Mouse (Mus musculus): ENCODE measurements around the gene Ddx39. TPM values are rescaled to one million over a fixed set of nuclear protein-coding genes. Genes with fewer than 3 reads are reported as not detected.

Gene Ddx39
- polyA plus RNA-seq, 1 experiment from 2014 or later: 110 TPM

DNA sequence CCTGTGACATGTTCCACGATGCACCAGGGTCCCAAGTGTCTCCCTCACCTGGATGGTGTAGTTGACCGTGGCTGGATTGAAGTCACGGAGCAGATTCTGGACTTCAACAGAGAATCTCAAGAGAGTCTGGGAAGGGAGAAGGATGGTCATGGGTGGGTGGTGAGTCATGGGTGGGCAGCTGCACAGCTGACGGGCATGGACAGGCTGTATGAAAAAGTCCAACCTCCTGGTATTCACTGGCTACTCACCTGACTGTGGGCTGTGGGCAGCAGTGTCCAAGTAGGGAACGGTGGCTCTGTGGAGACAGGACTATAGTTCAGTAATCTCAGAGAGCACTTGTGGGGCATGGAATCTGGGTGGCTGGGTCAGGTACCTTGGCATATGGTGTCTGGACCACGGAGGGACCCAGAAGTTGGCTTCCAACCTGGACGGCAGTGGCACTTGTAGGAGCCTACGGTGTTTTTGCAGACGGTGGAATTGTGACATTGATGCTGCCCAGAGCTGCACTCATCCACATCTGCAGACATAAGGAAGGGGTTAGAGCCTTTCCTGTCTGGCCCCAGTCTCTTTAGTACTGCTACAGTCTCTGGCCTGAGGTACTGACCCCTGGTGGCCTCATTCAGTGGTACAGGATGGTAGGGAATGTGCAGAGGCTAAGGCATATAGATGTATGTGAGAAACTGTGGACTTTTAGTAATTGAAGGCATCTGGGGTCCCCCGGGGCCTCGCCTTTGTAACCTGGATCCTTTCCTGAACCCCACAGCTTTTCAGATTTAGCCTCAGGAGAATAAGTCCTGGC is 14.2 kb downstream of the Ddx39 start:
- peak; percentile 46; the same call in 1 of the 2 replicates for ATAC-seq (replicated peaks; ENCODE audit: low FRiP score, low read depth)
- TF ChIP-seq CTCF (IDR thresholded peaks at IDR 0.05; ENCODE audit: low read depth): peak; percentile 80

GRCm38 (mm10) chr8:83731906-83732305 is 16.9 kb downstream of the Ddx39 start:
- Histone ChIP-seq H3K27me3 (ENCODE audit: insufficient read depth, low read length) (no peaks in the 10 kb centered on the region), H3K4me3 (replicated peaks; ENCODE audit: low read depth, low read length) (no peak overlapping the region), H3K9me3 (replicated peaks; ENCODE audit: low read length) (no peaks in the 10 kb centered on the region), H3K9ac (ENCODE audit: low read depth, low read length) (no peak overlapping the region), H3K27ac (no peak overlapping the region), H3K4me1 (replicated peaks; ENCODE audit: insufficient read depth, low read length) (0 out of 2 replicates have a peak, but pooled peaks cover 4% of the 10 kb centered on the region), H3K4me2 (ENCODE audit: low read length) (no peak overlapping the region), H3K36me3 (ENCODE audit: insufficient read depth, low read length) (0 out of 2 replicates have a peak, but pooled peaks cover 20% of the 10 kb centered on the region)
- TF ChIP-seq CTCF (IDR thresholded peaks at IDR 0.05; ENCODE audit: low read depth): no peak
- no peak for ATAC-seq (replicated peaks; ENCODE audit: low FRiP score, low read depth)
- WGBS: 86% methylated on average over 5 of the region's 5 CpGs
- DNase-seq (ENCODE audit: low spot score): no peak

More for the DNA sequence above, 14.2 kb downstream of the Ddx39 start:
- H3K9me3 ChIP-seq (replicated peaks; ENCODE audit: low read length): no peaks in the 10 kb centered on the region
- H3K27me3 ChIP-seq (ENCODE audit: insufficient read depth, low read length): no peaks in the 10 kb centered on the region
- H3K9ac ChIP-seq (ENCODE audit: low read depth, low read length): no peak overlapping the region
- peaks cover 38% of the 10 kb centered on the region for H3K36me3 ChIP-seq (ENCODE audit: insufficient read depth, low read length)
- no peak overlapping the region for H3K4me3 ChIP-seq (replicated peaks; ENCODE audit: low read depth, low read length)
- no peak overlapping the region for H3K27ac ChIP-seq
- no peak for DNase-seq (ENCODE audit: low spot score)
- WGBS: 75% methylated on average over 11 of the region's 11 CpGs
- H3K4me1 ChIP-seq (replicated peaks; ENCODE audit: insufficient read depth, low read length): no peaks in the 10 kb centered on the region
- no peak overlapping the region for H3K4me2 ChIP-seq (ENCODE audit: low read length)

- Histone ChIP-seq H3K4me2 (ENCODE audit: low read length) (no peak overlapping the region), H3K27me3 (ENCODE audit: insufficient read depth, low read length) (no peaks in the 10 kb centered on the region), H3K4me3 (replicated peaks; ENCODE audit: low read depth, low read length) (no peak overlapping the region), H3K36me3 (ENCODE audit: insufficient read depth, low read length) (0 out of 2 replicates have a peak, but pooled peaks cover 19% of the 10 kb centered on the region), H3K4me1 (replicated peaks; ENCODE audit: insufficient read depth, low read length) (peaks cover 10% of the 10 kb centered on the region), H3K9ac (ENCODE audit: low read depth, low read length) (no peak overlapping the region), H3K27ac (no peak overlapping the region), H3K9me3 (replicated peaks; ENCODE audit: low read length) (no peaks in the 10 kb centered on the region)
- 73% methylated on average over 6 of the region's 6 CpGs for WGBS
- ATAC-seq (replicated peaks; ENCODE audit: low FRiP score, low read depth) (no peak), DNase-seq (ENCODE audit: low spot score) (no peak)
- no peak for TF ChIP-seq CTCF (IDR thresholded peaks at IDR 0.05; ENCODE audit: low read depth)
Measured at GRCm38 (mm10) chr8:83732919-83733318, 17.9 kb downstream of the Ddx39 start.

GRCm38 (mm10) chr8:83736681-83737080 is 21.7 kb downstream of the Ddx39 start:
- Histone ChIP-seq H3K4me1 (replicated peaks; ENCODE audit: insufficient read depth, low read length) (peaks cover 25% of the 10 kb centered on the region), H3K9ac (ENCODE audit: low read depth, low read length) (no peak overlapping the region), H3K9me3 (replicated peaks; ENCODE audit: low read length) (no peaks in the 10 kb centered on the region), H3K27me3 (ENCODE audit: insufficient read depth, low read length) (no peaks in the 10 kb centered on the region), H3K27ac (no peak overlapping the region), H3K36me3 (ENCODE audit: insufficient read depth, low read length) (0 out of 2 replicates have a peak, but pooled peaks cover 6% of the 10 kb centered on the region), H3K4me3 (replicated peaks; ENCODE audit: low read depth, low read length) (no peak overlapping the region), H3K4me2 (ENCODE audit: low read length) (no peak overlapping the region)
- ATAC-seq (replicated peaks; ENCODE audit: low FRiP score, low read depth) (no peak), DNase-seq (ENCODE audit: low spot score) (no peak)
- TF ChIP-seq CTCF (IDR thresholded peaks at IDR 0.05; ENCODE audit: low read depth): no peak
- 86% methylated on average over 4 of the region's 4 CpGs for WGBS

DNA sequence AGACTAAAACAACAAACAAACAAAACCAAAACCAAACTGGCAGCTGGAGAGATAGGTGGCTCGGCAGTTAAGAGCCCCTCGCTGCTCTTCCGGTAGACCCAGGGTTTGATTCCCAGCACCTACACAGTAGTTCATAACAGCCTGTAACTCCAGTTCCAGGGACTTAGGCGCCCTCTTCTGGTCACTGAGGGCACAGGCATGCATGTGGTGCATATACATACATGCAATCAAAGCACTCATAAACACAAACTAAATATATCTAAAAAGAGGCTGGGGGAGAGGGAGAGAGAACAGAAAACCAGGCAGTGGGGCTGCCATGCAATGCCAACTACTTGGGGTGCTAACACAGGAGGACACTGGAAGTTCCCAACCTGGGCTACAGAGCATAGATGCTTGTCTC is 22.4 kb downstream of the Ddx39 start:
- Histone ChIP-seq H3K4me3 (replicated peaks; ENCODE audit: low read depth, low read length) (0 out of 2 replicates have a peak overlapping the region, but pooled peaks have one; percentile 5), H3K9me3 (replicated peaks; ENCODE audit: low read length) (no peaks in the 10 kb centered on the region), H3K36me3 (ENCODE audit: insufficient read depth, low read length) (0 out of 2 replicates have a peak, but pooled peaks cover 6% of the 10 kb centered on the region), H3K27me3 (ENCODE audit: insufficient read depth, low read length) (no peaks in the 10 kb centered on the region), H3K4me2 (ENCODE audit: low read length) (peak overlapping the region; percentile 89; the same call in 1 of the 2 replicates), H3K4me1 (replicated peaks; ENCODE audit: insufficient read depth, low read length) (peaks cover 25% of the 10 kb centered on the region), H3K9ac (ENCODE audit: low read depth, low read length) (no peak overlapping the region), H3K27ac (peak overlapping the region; percentile 84)
- no peak for DNase-seq (ENCODE audit: low spot score)
- no peak for ATAC-seq (replicated peaks; ENCODE audit: low FRiP score, low read depth)
- WGBS: 87% methylated on average over 4 of the region's 4 CpGs
- peak; percentile 54; the same call in 1 of the 2 replicates for TF ChIP-seq CTCF (IDR thresholded peaks at IDR 0.05; ENCODE audit: low read depth)

DNA sequence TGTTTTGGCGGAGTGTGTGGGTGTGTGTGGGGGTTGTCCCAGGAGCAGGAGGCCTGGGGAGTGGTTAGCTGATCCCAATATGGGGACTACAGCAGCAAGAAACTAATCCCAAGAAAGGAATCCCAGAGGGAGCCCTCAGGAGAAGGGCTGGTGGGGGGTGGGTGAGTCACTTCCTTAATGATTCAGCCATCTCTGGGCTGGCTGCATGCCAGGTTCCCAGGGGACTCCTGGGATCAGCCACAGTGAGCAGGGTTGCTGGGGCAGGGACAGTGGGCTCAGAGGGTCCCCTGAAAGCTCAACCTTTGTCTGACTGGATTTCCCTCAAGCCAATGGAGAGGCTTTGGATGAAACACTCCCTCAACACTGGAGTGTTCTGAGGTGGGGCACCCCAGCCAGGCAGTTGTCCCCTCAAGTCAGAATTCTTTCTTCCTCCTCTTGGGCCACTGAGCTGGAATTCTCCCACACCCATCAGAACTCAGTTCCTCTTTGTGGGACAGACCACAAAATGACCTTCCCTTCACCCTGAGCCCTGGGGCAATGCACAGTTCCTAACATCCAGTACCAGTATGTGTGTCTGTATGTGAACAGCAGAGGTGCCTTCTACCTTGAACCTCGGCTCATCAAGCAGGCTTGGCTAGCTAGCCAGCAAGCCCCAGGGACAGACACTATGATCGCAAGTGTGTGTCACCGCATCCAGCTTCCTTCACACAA is 23.0 kb downstream of the Ddx39 start:
- DNase-seq (ENCODE audit: low spot score): peak; percentile 71
- Histone ChIP-seq H3K27ac (peak overlapping the region; percentile 84), H3K9ac (ENCODE audit: low read depth, low read length) (no peak overlapping the region), H3K36me3 (ENCODE audit: insufficient read depth, low read length) (0 out of 2 replicates have a peak, but pooled peaks cover 6% of the 10 kb centered on the region), H3K4me1 (replicated peaks; ENCODE audit: insufficient read depth, low read length) (peaks cover 25% of the 10 kb centered on the region), H3K4me2 (ENCODE audit: low read length) (peak overlapping the region; percentile 89), H3K4me3 (replicated peaks; ENCODE audit: low read depth, low read length) (no peak overlapping the region), H3K9me3 (replicated peaks; ENCODE audit: low read length) (no peaks in the 10 kb centered on the region), H3K27me3 (ENCODE audit: insufficient read depth, low read length) (no peaks in the 10 kb centered on the region)
- 37% methylated on average over 4 of the region's 4 CpGs for WGBS
- ATAC-seq (replicated peaks; ENCODE audit: low FRiP score, low read depth): peak; percentile 35; the same call in 1 of the 2 replicates
- no peak for TF ChIP-seq CTCF (IDR thresholded peaks at IDR 0.05; ENCODE audit: low read depth)

Measured in kidney, postnatal 0 days (tissue).